Mouse (Mus musculus) kidney, adult 2 months (tissue): ENCODE measurements at regions not wholly inside any gene's neighbourhood (a gene's known extent, or its start where the extent isn't known, plus 50 kb on each side); places are given as distances from the start of the nearest gene placed in this dataset.

Source experiments
- DNase-seq: peaks from one replicate; pipeline ENCODE4 v3.0.0; 2021
- H3K27ac ChIP-seq: fragments of 200-500 bp; 2 replicates; pipeline ENCODE4 v1.5.1; 2012; ENCODE audit warnings: low read depth, low read length, control low read depth, inconsistent platforms; ENCODE audit not compliant: insufficient read depth
- H3K27me3 ChIP-seq: fragments of 200-500 bp; replicated peaks from 2 replicates; pipeline ENCODE4 v1.6.1; 2012; ENCODE audit warnings: mild to moderate bottlenecking, moderate library complexity, low read length, inconsistent platforms; ENCODE audit not compliant: control insufficient read depth, insufficient read depth
- H3K36me3 ChIP-seq: fragments of 200-500 bp; 2 replicates; pipeline ENCODE4 v1.6.1; 2012; ENCODE audit warnings: mild to moderate bottlenecking, moderate library complexity, low read length, inconsistent platforms; ENCODE audit not compliant: control insufficient read depth, insufficient read depth
- H3K4me1 ChIP-seq: fragments of 200-500 bp; 2 replicates; pipeline ENCODE4 v1.6.1; 2011; ENCODE audit warnings: low read length; ENCODE audit not compliant: control insufficient read depth, insufficient read depth
- H3K4me3 ChIP-seq: fragments of 200-500 bp; 2 replicates; pipeline ENCODE4 v1.5.1; 2011; ENCODE audit warnings: mild to moderate bottlenecking, low read depth, low read length, control low read depth; ENCODE audit not compliant: insufficient read depth
- CTCF ChIP-seq: fragments of 200-500 bp; conservative IDR thresholded peaks from 2 replicates; pipeline ENCODE4 v1.5.1; 2011; ENCODE audit warnings: low read depth, mild to moderate bottlenecking, control low read depth, low read length, moderate library complexity, mixed read lengths; ENCODE audit not compliant: insufficient read depth, insufficient read length
- POLR2A ChIP-seq: fragments of 200-500 bp; IDR thresholded peaks from one replicate; pipeline ENCODE4 v1.6.1; 2011; ENCODE audit warnings: low read depth, low read length, control low read depth
- whole genome bisulfite sequencing: fragments of 180-500 bp; shearing (Covaris S2); methylation state at CpG from one replicate; pipeline ENCODE4 v1.1.7; 2018; 5-methylcytosine and 5-hydroxymethylcytosine counted together

DNA sequence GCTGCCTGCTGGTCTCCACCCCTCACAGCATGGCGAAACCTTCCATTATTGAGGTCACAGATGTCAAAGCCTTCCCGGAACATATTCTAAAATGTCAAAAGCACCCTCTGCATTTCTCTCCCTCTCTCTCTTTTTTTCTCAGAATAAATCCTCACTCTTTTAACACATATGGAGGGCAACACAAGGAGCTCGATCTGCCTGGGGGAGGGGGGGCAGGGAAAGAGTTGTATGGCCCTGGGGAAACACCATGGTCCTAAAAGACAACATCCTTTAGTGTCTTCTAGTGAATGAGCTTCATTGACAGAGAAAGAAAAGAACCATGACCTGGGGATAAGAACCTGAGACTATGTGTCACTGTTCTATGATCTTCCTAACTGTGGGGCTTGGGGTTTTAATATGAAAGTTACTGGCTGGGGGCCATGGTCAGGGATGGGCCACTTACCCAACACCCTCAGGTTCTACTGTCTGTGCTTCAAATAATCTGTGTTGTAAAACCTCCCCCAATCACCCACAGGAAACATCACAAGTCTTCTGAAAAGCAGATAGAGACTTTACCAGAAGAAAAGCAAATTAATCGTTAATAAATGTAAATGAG, 223.0 kb downstream of the Rnf144a start:
- 66% methylated on average over 4 of the region's 4 CpGs for WGBS
- no peak for DNase-seq
- H3K4me1 ChIP-seq: no peaks in the 10 kb centered on the region
- no peak for TF ChIP-seq POLR2A
- TF ChIP-seq CTCF: no peak
- H3K27me3 ChIP-seq: no peaks in the 10 kb centered on the region
- no peaks in the 10 kb centered on the region for H3K36me3 ChIP-seq
- no peak overlapping the region for H3K4me3 ChIP-seq
- H3K27ac ChIP-seq: no peak overlapping the region

DNA sequence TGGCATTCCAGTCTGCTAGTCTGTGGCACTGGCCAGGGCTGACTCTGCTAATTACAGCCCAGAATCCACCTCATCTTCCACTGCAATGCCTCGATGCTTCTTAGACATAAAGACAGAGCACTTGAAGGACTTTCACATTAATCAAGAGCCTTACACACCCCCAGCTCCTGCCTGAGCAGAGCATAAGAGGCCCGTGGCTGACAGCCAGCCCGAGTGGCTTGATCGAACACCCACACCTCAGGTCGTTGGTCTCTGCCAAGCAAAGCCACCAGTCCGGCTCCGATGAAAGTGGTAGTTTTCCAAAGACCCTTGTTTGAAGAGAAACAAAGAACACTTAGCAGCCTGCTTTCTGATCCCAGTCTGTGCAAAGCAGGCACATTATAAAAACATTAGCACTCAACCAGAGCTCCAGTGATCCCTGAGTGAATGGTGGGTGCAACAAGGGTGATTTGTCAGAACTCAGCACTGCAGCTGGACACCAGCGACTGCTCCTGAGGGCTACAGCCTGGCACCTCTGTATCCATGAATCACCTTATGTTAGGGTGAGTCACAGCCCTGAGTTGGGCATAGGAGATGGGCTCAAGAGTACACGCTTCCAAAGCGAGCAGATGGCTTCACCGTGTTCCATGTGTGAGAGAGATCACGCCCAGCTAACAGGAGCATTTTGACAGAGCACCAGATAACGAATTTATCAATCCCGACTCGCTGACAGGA, 223.6 kb downstream of the Rnf144a start:
- no peaks in the 10 kb centered on the region for H3K27me3 ChIP-seq
- no peak for DNase-seq
- TF ChIP-seq CTCF (no peak), POLR2A (no peak)
- no peak overlapping the region for H3K4me3 ChIP-seq
- H3K4me1 ChIP-seq: no peaks in the 10 kb centered on the region
- no peaks in the 10 kb centered on the region for H3K36me3 ChIP-seq
- 37% methylated on average over 15 of the region's 15 CpGs for WGBS
- H3K27ac ChIP-seq: no peak overlapping the region

DNA sequence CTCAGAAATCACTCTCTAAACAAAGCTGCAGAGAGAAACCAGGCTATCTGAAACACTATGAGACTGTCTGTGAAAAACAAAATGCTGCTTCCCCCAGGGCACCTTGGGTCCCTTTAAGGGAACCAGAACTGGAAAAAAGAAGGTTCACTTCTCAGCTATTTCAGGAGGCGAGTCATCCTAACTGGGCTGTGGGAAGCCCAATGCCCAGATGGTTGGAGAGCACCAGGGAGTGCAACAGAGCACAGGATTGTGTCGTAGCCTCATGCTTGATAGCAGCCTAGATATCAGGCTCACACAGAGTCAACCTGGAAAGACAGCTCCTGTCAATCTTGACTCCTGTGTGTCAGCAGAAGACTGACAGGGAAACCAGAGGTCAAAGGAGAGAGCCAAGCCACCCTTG, 226.1 kb downstream of the Rnf144a start:
- H3K4me3 ChIP-seq: no peak overlapping the region
- WGBS: 76% methylated on average over 2 of the region's 2 CpGs
- H3K36me3 ChIP-seq: no peaks in the 10 kb centered on the region
- DNase-seq: no peak
- H3K27ac ChIP-seq: no peak overlapping the region
- H3K27me3 ChIP-seq: no peaks in the 10 kb centered on the region
- TF ChIP-seq POLR2A (no peak), CTCF (no peak)
- H3K4me1 ChIP-seq: no peaks in the 10 kb centered on the region

DNA sequence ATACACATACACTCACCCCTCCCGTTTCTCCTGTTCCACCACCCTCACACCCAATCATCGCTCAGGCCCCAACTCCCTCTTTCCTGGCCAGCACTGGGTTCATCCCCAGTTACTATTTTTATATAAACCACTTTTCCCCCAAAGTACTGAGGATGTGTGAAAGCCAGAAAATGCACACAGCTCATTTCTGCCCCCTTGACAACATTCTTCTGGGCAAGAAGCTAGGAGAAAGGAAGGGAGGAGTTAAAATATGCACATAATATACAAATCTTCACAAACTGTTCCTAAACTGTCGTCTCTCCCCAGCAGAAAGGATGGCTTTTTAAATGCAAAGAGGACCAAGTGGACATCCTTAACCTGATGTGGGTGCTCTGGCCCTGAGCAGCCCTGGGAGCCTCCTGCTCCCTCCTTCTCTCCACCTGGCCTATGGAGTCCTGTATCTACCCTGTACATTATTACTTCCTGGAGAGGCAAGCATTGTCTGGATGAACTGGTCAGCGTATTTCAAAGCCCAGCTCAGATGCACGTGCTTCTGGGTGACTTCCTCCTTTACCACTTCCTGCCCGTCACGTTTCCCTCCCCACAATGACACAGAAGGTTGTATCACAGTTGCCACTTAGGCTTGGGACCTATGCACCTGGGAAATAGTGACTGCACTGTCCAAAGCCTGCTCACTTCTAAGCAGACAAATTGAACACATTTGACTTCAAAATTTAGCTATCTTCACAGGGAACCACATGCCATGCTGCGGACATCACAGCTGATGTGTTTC, 227.8 kb downstream of the Rnf144a start:
- no peaks in the 10 kb centered on the region for H3K27me3 ChIP-seq
- H3K27ac ChIP-seq: no peak overlapping the region
- WGBS: 76% methylated on average over 8 of the region's 8 CpGs
- TF ChIP-seq CTCF (no peak), POLR2A (no peak)
- no peaks in the 10 kb centered on the region for H3K4me1 ChIP-seq
- H3K4me3 ChIP-seq: no peak overlapping the region
- DNase-seq: no peak
- no peaks in the 10 kb centered on the region for H3K36me3 ChIP-seq

DNA sequence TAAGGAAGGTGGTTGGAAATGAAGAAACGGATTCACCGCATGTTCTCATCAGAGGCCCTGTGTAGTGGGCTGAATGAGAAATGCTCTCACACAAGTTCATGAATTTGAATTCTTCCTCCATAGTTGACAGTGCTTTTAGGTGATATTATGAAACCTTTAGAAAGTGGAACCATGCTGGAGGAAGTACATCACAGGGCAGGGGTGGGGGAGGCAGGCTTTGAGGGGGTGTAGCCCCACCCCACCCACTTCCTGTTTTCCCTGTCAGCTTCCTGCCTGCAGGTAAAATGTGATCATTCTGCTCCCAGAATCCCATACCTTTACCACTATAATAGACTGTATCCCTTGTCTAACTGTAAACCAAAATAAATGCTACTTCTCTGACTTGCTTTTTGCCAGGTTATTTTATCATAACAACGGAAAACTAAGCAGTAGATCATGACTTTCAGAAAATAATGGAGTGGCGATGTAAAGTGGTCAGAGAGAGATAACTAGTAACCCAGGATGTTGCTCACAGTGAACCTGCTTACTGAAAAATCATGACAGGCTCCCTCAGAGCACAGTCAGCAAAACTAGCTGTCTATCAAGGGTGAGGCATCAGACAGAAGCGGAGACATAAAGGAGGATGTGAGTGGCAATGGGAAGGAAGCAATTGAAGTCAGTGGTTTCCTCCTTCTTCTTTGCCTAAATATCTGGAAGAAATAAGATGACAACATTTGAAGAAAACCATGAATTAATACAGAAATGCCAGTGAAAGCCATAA, 230.2 kb downstream of the Rnf144a start:
- Histone ChIP-seq H3K27me3 (no peaks in the 10 kb centered on the region), H3K4me3 (no peak overlapping the region), H3K4me1 (no peaks in the 10 kb centered on the region), H3K27ac (no peak overlapping the region), H3K36me3 (no peaks in the 10 kb centered on the region)
- 90% methylated on average over 5 of the region's 5 CpGs for WGBS
- TF ChIP-seq POLR2A: no peak
- TF ChIP-seq CTCF: no peak
- DNase-seq: no peak

DNA sequence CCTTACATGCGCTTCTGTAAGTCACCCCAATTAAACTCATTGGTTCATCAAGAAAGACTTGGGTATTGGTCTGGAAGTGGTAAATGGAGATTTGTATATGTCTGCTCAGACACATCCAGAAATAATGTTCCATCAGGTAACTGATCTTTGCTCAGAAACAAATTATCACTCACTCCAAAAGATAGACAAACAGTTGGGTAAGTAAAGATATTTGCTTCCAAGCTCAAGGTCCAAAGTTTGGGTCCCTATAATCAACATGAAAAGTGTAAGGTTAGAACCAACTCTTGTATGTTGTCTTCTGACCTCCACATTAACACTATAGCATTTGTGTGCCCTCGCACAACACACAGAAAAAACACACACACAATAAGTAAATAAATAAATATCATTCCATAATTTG, 232.0 kb downstream of the Rnf144a start:
- Histone ChIP-seq H3K4me1 (no peaks in the 10 kb centered on the region), H3K36me3 (no peaks in the 10 kb centered on the region), H3K27ac (no peak overlapping the region), H3K27me3 (no peaks in the 10 kb centered on the region), H3K4me3 (no peak overlapping the region)
- TF ChIP-seq CTCF (no peak), POLR2A (no peak)
- WGBS: 97% methylated on average over 2 of the region's 2 CpGs
- no peak for DNase-seq
